Mouse (Mus musculus) liver, embryonic 14.5 days (tissue): ENCODE data around the gene Rnf151.

Experiments used
- CTCF ChIP-seq: IDR thresholded peaks from 2 replicates; pipeline ENCODE4 v1.5.1; 2016; ENCODE audit warnings: antibody characterized with exemption, low read depth, control low read depth
- EP300 ChIP-seq: IDR thresholded peaks from 2 replicates; pipeline ENCODE4 v1.6.1; 2016; ENCODE audit warnings: antibody characterized with exemption, low read depth

DNA sequence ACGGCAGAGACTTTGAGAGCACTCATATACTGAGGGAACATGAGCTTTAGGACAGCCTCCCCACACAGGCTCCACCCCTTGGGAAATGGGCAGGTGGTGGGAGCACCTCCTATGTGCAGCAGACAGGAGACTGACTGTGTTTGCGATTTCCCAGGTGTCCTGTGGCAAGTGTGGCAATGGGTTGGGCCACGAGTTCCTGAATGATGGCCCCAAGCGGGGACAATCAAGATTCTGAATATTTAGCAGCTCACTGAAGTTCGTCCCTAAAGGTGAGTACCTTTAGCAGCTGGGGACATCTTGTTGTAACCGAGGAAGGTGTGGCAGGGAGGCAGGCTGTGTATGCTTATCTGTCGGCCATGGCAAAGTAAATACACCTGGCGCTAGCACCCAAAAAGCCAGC, 22.1 kb upstream of the Rnf151 start:
- TF ChIP-seq CTCF (no peak), EP300 (no peak)
